Mouse (Mus musculus) MEL (cell line): ENCODE data around the gene Yipf1. TPM values are rescaled to one million over a fixed set of nuclear protein-coding genes. Genes with fewer than 3 reads are reported as not detected.
"Not testable (repeated sequence)": the region's sequence is repeated elsewhere in the genome, so short reads cannot be mapped to it uniquely, and the experiment has no call there.

Experiments used
- DNase-seq: peaks from one replicate; pipeline ENCODE4 v3.0.0; 2011; ENCODE audit warnings: low read depth, low spot score
- H3K27ac ChIP-seq: 2 replicates; pipeline ENCODE4 v1.5.1; 2012; ENCODE audit warnings: low read depth, mild to moderate bottlenecking, control low read depth, low read length, moderate library complexity; ENCODE audit not compliant: control insufficient read depth
- H3K27me3 ChIP-seq, 2 experiments: fragments of 150-350 bp in 1 of 2; sonication (generic) in 1 of 2; 2 replicates each; pipeline ENCODE4 v1.6.1; 2012; ENCODE audit warnings: low read length in 2 of 2, mild to moderate bottlenecking in 2 of 2, improper control_type of control experiment in 1 of 2, moderate library complexity in 1 of 2; ENCODE audit not compliant: insufficient read depth in 2 of 2, control insufficient read depth in 1 of 2
- H3K36me3 ChIP-seq, 2 experiments: 2 replicates each; pipeline ENCODE4 v1.6.1; 2012 to 2014; ENCODE audit warnings: low read length in 2 of 2, improper control_type of control experiment in 1 of 2, inconsistent platforms in 1 of 2, mild to moderate bottlenecking in 1 of 2; ENCODE audit not compliant: insufficient read depth in 2 of 2, control insufficient read depth in 1 of 2
- H3K4me1 ChIP-seq, 2 experiments: fragments of 150-350 bp in 1 of 2; sonication (generic) in 1 of 2; 2 replicates each; pipeline ENCODE4 v1.6.1; 2012; ENCODE audit warnings: low read length in 2 of 2, improper control_type of control experiment in 1 of 2, mild to moderate bottlenecking in 1 of 2; ENCODE audit not compliant: insufficient read depth in 2 of 2, control insufficient read depth in 1 of 2
- H3K4me3 ChIP-seq, 2 experiments: fragments of 150-350 bp in 1 of 2; sonication (generic) in 1 of 2; 2 replicates each; pipeline ENCODE4 v1.5.1; 2012; ENCODE audit warnings: low read depth in 2 of 2, low read length in 2 of 2, mild to moderate bottlenecking in 2 of 2, moderate library complexity in 2 of 2, control low read depth in 1 of 2, improper control_type of control experiment in 1 of 2; ENCODE audit not compliant: control insufficient read depth in 1 of 2, insufficient read depth in 1 of 2
- H3K79me2 ChIP-seq: 2 replicates; pipeline ENCODE4 v1.6.1; 2012; ENCODE audit warnings: mild to moderate bottlenecking, low read length, moderate library complexity; ENCODE audit not compliant: control insufficient read depth, poor library complexity, insufficient read depth
- H3K9ac ChIP-seq: 2 replicates; pipeline ENCODE4 v1.6.1; 2012; ENCODE audit warnings: low read depth, mild to moderate bottlenecking, control low read depth, low read length, moderate library complexity; ENCODE audit not compliant: control insufficient read depth, poor library complexity, severe bottlenecking
- H3K9me3 ChIP-seq: fragments of 150-350 bp; sonication (generic); replicated peaks from 2 replicates; pipeline ENCODE4 v1.6.1; 2012; ENCODE audit warnings: mild to moderate bottlenecking, low read length, improper control_type of control experiment, moderate library complexity; ENCODE audit not compliant: insufficient read depth
- CTCF ChIP-seq, 3 experiments: IDR thresholded peaks in 2 of 3; conservative IDR thresholded peaks in 1 of 3; 2 replicates each; pipeline ENCODE4 v1.5.1; 2011 to 2012; ENCODE audit warnings: low read length in 3 of 3, low read depth in 2 of 3, mild to moderate bottlenecking in 2 of 3, improper control_type of control experiment in 1 of 3, inconsistent platforms in 1 of 3, mixed read lengths in 1 of 3, moderate library complexity in 1 of 3; ENCODE audit not compliant: control insufficient read depth in 1 of 3, insufficient read depth in 1 of 3, poor library complexity in 1 of 3, severe bottlenecking in 1 of 3
- E2F4 ChIP-seq: IDR thresholded peaks from 2 replicates; pipeline ENCODE4 v1.6.1; 2011; ENCODE audit warnings: low read depth, low read length, improper control_type of control experiment, borderline replicate concordance
- ELF1 ChIP-seq: IDR thresholded peaks from 2 replicates; pipeline ENCODE4 v1.6.1; 2014; ENCODE audit warnings: low read depth, mild to moderate bottlenecking, inconsistent platforms, low read length, improper control_type of control experiment, moderate library complexity
- EP300 ChIP-seq, 2 experiments: IDR thresholded peaks; 2 replicates each; pipeline ENCODE4 v1.6.1; 2011; ENCODE audit warnings: improper control_type of control experiment in 2 of 2, low read length in 2 of 2, low read depth in 1 of 2, mild to moderate bottlenecking in 1 of 2
- ETS1 ChIP-seq: IDR thresholded peaks from 2 replicates; pipeline ENCODE4 v1.6.1; 2012; ENCODE audit warnings: low read depth, mild to moderate bottlenecking, inconsistent platforms, low read length, improper control_type of control experiment, moderate library complexity
- HCFC1 ChIP-seq: IDR thresholded peaks from 2 replicates; pipeline ENCODE4 v1.6.1; 2012; ENCODE audit warnings: low read depth, mild to moderate bottlenecking, inconsistent platforms, low read length, improper control_type of control experiment, moderate library complexity
- JUND ChIP-seq: IDR thresholded peaks from 2 replicates; pipeline ENCODE4 v1.6.1; 2011; ENCODE audit warnings: low read depth, mild to moderate bottlenecking, improper control_type of control experiment, low read length
- MAX ChIP-seq: IDR thresholded peaks from 2 replicates; pipeline ENCODE4 v1.6.1; 2011; ENCODE audit warnings: low read length, improper control_type of control experiment
- MAZ ChIP-seq: IDR thresholded peaks from 2 replicates; pipeline ENCODE4 v1.6.1; 2012; ENCODE audit warnings: low read depth, mild to moderate bottlenecking, inconsistent platforms, low read length, improper control_type of control experiment
- MXI1 ChIP-seq: IDR thresholded peaks from 2 replicates; pipeline ENCODE4 v1.6.1; 2011; ENCODE audit warnings: mild to moderate bottlenecking, low read depth, low read length, improper control_type of control experiment
- MYC ChIP-seq: IDR thresholded peaks from 2 replicates; pipeline ENCODE4 v1.6.1; 2011; ENCODE audit warnings: low read depth, mild to moderate bottlenecking, low read length, improper control_type of control experiment, moderate library complexity
- NELFE ChIP-seq: IDR thresholded peaks from 2 replicates; pipeline ENCODE4 v1.6.1; 2011; ENCODE audit warnings: low read depth, low read length, improper control_type of control experiment
- POLR2A ChIP-seq, 2 experiments: IDR thresholded peaks; 2 replicates each; pipeline ENCODE4 v1.6.1; 2011 to 2012; ENCODE audit warnings: low read length in 2 of 2, mild to moderate bottlenecking in 2 of 2, control low read depth in 1 of 2, improper control_type of control experiment in 1 of 2, low read depth in 1 of 2, moderate library complexity in 1 of 2; ENCODE audit not compliant: control insufficient read depth in 1 of 2, insufficient read depth in 1 of 2, poor library complexity in 1 of 2
- POLR2AphosphoS2 ChIP-seq: IDR thresholded peaks from 2 replicates; pipeline ENCODE4 v1.6.1; 2011; ENCODE audit warnings: low read length, improper control_type of control experiment
- RCOR1 ChIP-seq: IDR thresholded peaks from 2 replicates; pipeline ENCODE4 v1.6.1; 2012; ENCODE audit warnings: low read depth, mild to moderate bottlenecking, inconsistent platforms, low read length, improper control_type of control experiment
- SIN3A ChIP-seq: IDR thresholded peaks from 2 replicates; pipeline ENCODE4 v1.6.1; 2012; ENCODE audit warnings: low read length, improper control_type of control experiment, inconsistent platforms
- TAL1 ChIP-seq: IDR thresholded peaks from 2 replicates; pipeline ENCODE4 v1.6.1; 2012; ENCODE audit warnings: mild to moderate bottlenecking, inconsistent platforms, low read length, moderate library complexity, mixed read lengths
- TBP ChIP-seq: IDR thresholded peaks from 2 replicates; pipeline ENCODE4 v1.8.0; 2011; ENCODE audit warnings: low read depth, low read length, improper control_type of control experiment
- TCF12 ChIP-seq: IDR thresholded peaks from 2 replicates; pipeline ENCODE4 v1.6.1; 2014; ENCODE audit warnings: low read depth, mild to moderate bottlenecking, inconsistent platforms, low read length, improper control_type of control experiment, moderate library complexity
- USF2 ChIP-seq, 2 experiments: IDR thresholded peaks; 2 replicates each; pipeline ENCODE4 v1.6.1; 2011 to 2012; ENCODE audit warnings: improper control_type of control experiment in 2 of 2, low read length in 2 of 2, borderline replicate concordance in 1 of 2, inconsistent platforms in 1 of 2, low read depth in 1 of 2, mild to moderate bottlenecking in 1 of 2; ENCODE audit not compliant: insufficient read depth in 1 of 2
- ZC3H11A ChIP-seq: IDR thresholded peaks from 2 replicates; pipeline ENCODE4 v1.6.1; 2012; ENCODE audit warnings: low read depth, mild to moderate bottlenecking, inconsistent platforms, low read length, improper control_type of control experiment
- ZMIZ1 ChIP-seq: IDR thresholded peaks from 2 replicates; pipeline ENCODE4 v1.6.1; 2012; ENCODE audit warnings: low read depth, mild to moderate bottlenecking, inconsistent platforms, low read length, improper control_type of control experiment, moderate library complexity
- polyA plus RNA-seq, 2 experiments: library from polyadenylated mRNA; stranded (reverse) in 1 of 2; unstranded in 1 of 2; fragments of >175 nt in 1 of 2; fragments of >200 nt in 1 of 2; gene quantifications; 2 replicates each; pipeline versions ENCODE4 v1.2.1 to v1.2.4; 2012; ENCODE audit warnings: low replicate concordance in 2 of 2, low read depth in 1 of 2; ENCODE audit not compliant: insufficient read length in 2 of 2, insufficient read depth in 1 of 2, missing spikeins in 1 of 2
- total RNA-seq: library from RNA; depleted of rRNA; stranded (reverse); fragments of 300-350 nt; gene quantifications from 2 replicates; pipeline ENCODE4 v1.2.3, GENCODE M21; 2012

The Yipf1 gene
- total and polyA plus RNA-seq, 3 experiments: 40.6 to 549 (median 43.5) TPM

- peak overlapping the region; percentile 24 to 34 for H3K4me3 ChIP-seq
- H3K27ac ChIP-seq: peak overlapping the region; percentile 73
- peak; percentile 10; the same call in 1 of the 2 replicates for TF ChIP-seq TBP
- peak; percentile 54; the same call in 1 of the 2 replicates for TF ChIP-seq MYC
- TF ChIP-seq ETS1: peak; percentile 70
- no peak for TF ChIP-seq RCOR1
- no peak for TF ChIP-seq JUND
- peak; percentile 30; the same call in 1 of the 2 replicates for TF ChIP-seq NELFE
- peak; percentile 61 to 84 for TF ChIP-seq EP300 (IDR thresholded peaks at IDR 0.05; ENCODE audit: low read depth in 1 of 2, low read length in 2 of 2)
- TF ChIP-seq TCF12: peak; percentile 50
- TF ChIP-seq POLR2A (IDR thresholded peaks at IDR 0.05; ENCODE audit: control insufficient read depth in 1 of 2, insufficient read depth in 1 of 2, low read depth in 1 of 2, low read length in 2 of 2, poor library complexity in 1 of 2): peak in 1 of 2 experiments; percentile 48; a peak in 2 of 4 replicates
- no peak for TF ChIP-seq ZC3H11A
- TF ChIP-seq MAX: peak; percentile 49; the same call in 1 of the 2 replicates
- TF ChIP-seq TAL1: peak; percentile 32; the same call in 1 of the 2 replicates
- no peak for TF ChIP-seq MAZ
- TF ChIP-seq E2F4: 0 out of 2 replicates have a peak, but pooled peaks have one; percentile 31
- TF ChIP-seq CTCF (IDR thresholded peaks at IDR 0.05 in 2 of 3, conservative IDR thresholded peaks at IDR 0.05 in 1 of 3; ENCODE audit: control insufficient read depth in 1 of 3, insufficient read depth in 1 of 3, low read depth in 2 of 3, low read length in 3 of 3, poor library complexity in 1 of 3, severe bottlenecking in 1 of 3): no peak
- no peak for TF ChIP-seq USF2 (IDR thresholded peaks at IDR 0.05; ENCODE audit: borderline replicate concordance in 1 of 2, insufficient read depth in 1 of 2, low read depth in 1 of 2, low read length in 2 of 2)
- peak; percentile 53; the same call in 1 of the 2 replicates for TF ChIP-seq POLR2AphosphoS2
- TF ChIP-seq HCFC1: peak; percentile 70
- TF ChIP-seq ZMIZ1: peak; percentile 43; the same call in 1 of the 2 replicates
- peak; percentile 58 for TF ChIP-seq MXI1
- TF ChIP-seq ELF1: no peak; the same call in 1 of the 2 replicates
- peak; percentile 73 for TF ChIP-seq SIN3A
- peaks cover 0 to 5% of the 10 kb centered on the region in 2 experiments; a peak in 1 of 4 replicates for H3K4me1 ChIP-seq
- H3K9ac ChIP-seq: peak overlapping the region; percentile 49
- peaks cover 0 to 8% of the 10 kb centered on the region in 2 experiments; a peak in 2 of 4 replicates for H3K36me3 ChIP-seq
- peak; percentile 84 for DNase-seq
- peaks cover 14% of the 10 kb centered on the region for H3K79me2 ChIP-seq
- no peaks in the 10 kb centered on the region for H3K27me3 ChIP-seq
- H3K9me3 ChIP-seq: no peaks in the 10 kb centered on the region
These were observed 50.1 kb downstream of the Yipf1 start for GRCm38 (mm10) chr4:107364190-107364639.

GRCm38 (mm10) chr4:107366408-107366807 lies 52.2 kb downstream of the Yipf1 start:
- H3K36me3 ChIP-seq: peaks cover 15% of the 10 kb centered on the region in 2 experiments
- H3K79me2 ChIP-seq: peaks cover 17% of the 10 kb centered on the region
- not testable (repeated sequence) for H3K9me3 ChIP-seq, H3K4me1 ChIP-seq, H3K27me3 ChIP-seq, DNase-seq, H3K27ac ChIP-seq, H3K9ac ChIP-seq, H3K4me3 ChIP-seq
